Mouse (Mus musculus) kidney, adult 18-20 months (tissue): ENCODE measurements around the gene Glis2.

Source experiments
- DNase-seq: peaks from one replicate; pipeline ENCODE4 v3.0.0; 2021

Glis2 gene

GRCm38 (mm10) chr16:4665726-4666125, 71.2 kb downstream of the Glis2 start:
- no peak for DNase-seq

GRCm38 (mm10) chr16:4667190-4667808, 72.8 kb downstream of the Glis2 start:
- peak; percentile 87 for DNase-seq

GRCm38 (mm10) chr16:4670317-4670716, 75.8 kb downstream of the Glis2 start:
- no peak for DNase-seq

DNA sequence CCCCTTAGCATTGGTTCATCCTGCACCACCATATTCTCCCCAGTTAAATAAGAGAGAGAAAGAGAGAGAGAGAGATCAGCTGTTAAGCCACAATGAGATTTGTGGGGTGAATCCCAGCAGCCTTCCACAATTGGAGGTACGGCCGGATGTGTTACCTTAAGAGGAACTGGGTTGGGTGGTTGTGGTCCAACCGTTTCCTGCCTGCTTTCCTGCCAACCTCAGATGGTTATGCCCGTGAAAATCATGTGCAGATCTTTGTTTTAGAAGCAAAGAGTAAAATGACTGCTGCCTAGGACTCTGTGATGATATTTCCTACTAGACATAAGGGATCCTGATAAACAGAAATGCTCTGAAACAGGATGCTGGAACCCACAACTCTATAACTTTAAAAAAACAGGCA, 79.6 kb downstream of the Glis2 start:
- no peak for DNase-seq
